9 mouse cellular contexts compared by ENCODE assay signal in the genomic region with DNA sequence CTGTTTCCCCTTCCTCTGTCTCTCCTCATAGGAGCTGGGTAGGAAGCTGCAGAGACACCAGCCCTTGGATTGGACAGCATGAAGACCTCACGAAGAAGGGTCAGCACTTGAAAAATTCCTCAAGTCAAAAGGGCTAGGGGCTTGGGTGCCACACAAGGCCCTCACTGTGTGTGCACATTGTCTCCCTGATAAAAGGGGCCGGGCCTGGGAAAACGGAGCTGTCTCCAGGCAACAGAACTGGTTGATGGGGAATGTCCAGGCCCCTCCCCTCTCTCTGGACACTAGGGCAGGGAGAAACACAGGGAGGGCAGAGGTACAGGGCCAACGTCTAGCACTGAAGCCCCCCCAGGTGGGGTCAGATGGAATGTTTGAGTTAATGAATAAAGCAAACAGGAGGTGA. TPM values are rescaled to one million over a fixed set of nuclear protein-coding genes. Genes with fewer than 3 reads are reported as not detected.
DNase-seq lines count a peak whose midpoint lies in the region; ATAC-seq and TF ChIP-seq lines count a peak whose summit lies in the region.
"Had no signal": no experiment of that assay in that cellular context is flagged by ENCODE, and none has a peak within 500 bp of the region (broad histone marks: within the 10 kb centered on the region; RNA-seq: fewer than 3 reads in every experiment).

No protein-coding gene starts in this region.

- DNase-seq in lung, embryonic 14.5 days = peak; percentile 27
- no peak for DNase-seq in lung, adult 2 months
- peak; percentile 58 for DNase-seq in forebrain, embryonic 14.5 days (ENCODE audit: low spot score)
- DNase-seq in lung, postnatal 14 days = peak; percentile 9
- peak; percentile 85 for DNase-seq in retina, postnatal 1 day
- no peak for DNase-seq in kidney, adult 2 months
- DNase-seq in ovary, postnatal 10 days (ENCODE audit: low spot score) = no peak

- no peak; the same call in 1 of the 2 replicates for ATAC-seq in lung, embryonic 14.5 days (ENCODE audit: insufficient read depth)
- peak; percentile 69 for ATAC-seq in forebrain, embryonic 14.5 days
- ATAC-seq: inflammation-experienced regulatory T-cells, adult 6 months had no signal

- TF ChIP-seq POLR2A in lung, adult 2 months (IDR thresholded peaks at IDR 0.05; ENCODE audit: borderline replicate concordance, extremely low read depth, low read depth, low read length) = no peak
- TF ChIP-seq POLR2A in kidney, adult 2 months (IDR thresholded peaks at IDR 0.05; ENCODE audit: low read depth, low read length) = no peak

- H3K27ac ChIP-seq in lung, embryonic 14.5 days (ENCODE audit: low read depth) = no peak overlapping the region
- 0 out of 2 replicates have a peak overlapping the region, but pooled peaks have one; percentile 59 for H3K27ac ChIP-seq in forebrain, embryonic 14.5 days (ENCODE audit: low read depth, low read length)
- no peak overlapping the region for H3K27ac ChIP-seq in kidney, adult 2 months (ENCODE audit: insufficient read depth, low read depth, low read length)

- H3K36me3 ChIP-seq in lung, embryonic 14.5 days (ENCODE audit: insufficient read depth) = no peaks in the 10 kb centered on the region
- no peaks in the 10 kb centered on the region for H3K36me3 ChIP-seq in forebrain, embryonic 14.5 days (ENCODE audit: control insufficient read depth, insufficient read depth, low read length)
- no peaks in the 10 kb centered on the region for H3K36me3 ChIP-seq in kidney, adult 2 months (ENCODE audit: control insufficient read depth, insufficient read depth, low read length)

- H3K4me3 ChIP-seq in lung, embryonic 14.5 days (ENCODE audit: low read depth, low read length) = no peak overlapping the region
- no peak overlapping the region for H3K4me3 ChIP-seq in lung, adult 2 months (replicated peaks; ENCODE audit: extremely low read depth, low read depth, low read length)
- H3K4me3 ChIP-seq in forebrain, embryonic 14.5 days (ENCODE audit: low read depth, low read length) = no peak overlapping the region
- H3K4me3 ChIP-seq in kidney, adult 2 months (ENCODE audit: insufficient read depth, low read depth, low read length) = no peak overlapping the region
- H3K4me3 ChIP-seq: myocyte had no signal

- 12% methylated on average over 4 of the region's 4 CpGs for WGBS in lung, embryonic 14.5 days
- 40% methylated on average over 4 of the region's 4 CpGs for WGBS in lung, adult 2 months
- WGBS in forebrain, embryonic 14.5 days = 2% methylated on average over 4 of the region's 4 CpGs
- WGBS in kidney, adult 2 months = 50% methylated on average over 4 of the region's 4 CpGs

- TF ChIP-seq CTCF in lung, embryonic 14.5 days (IDR thresholded peaks at IDR 0.05; ENCODE audit: low read depth) = no peak
- no peak for TF ChIP-seq CTCF in lung, adult 2 months (IDR thresholded peaks at IDR 0.05; ENCODE audit: insufficient read depth, low read length)
- no peak for TF ChIP-seq CTCF in kidney, adult 2 months (conservative IDR thresholded peaks at IDR 0.05; ENCODE audit: insufficient read depth, insufficient read length, low read depth, low read length)

- H3K27me3 ChIP-seq in lung, embryonic 14.5 days (ENCODE audit: insufficient read depth, low read length) = no peaks in the 10 kb centered on the region
- H3K27me3 ChIP-seq in forebrain, embryonic 14.5 days (replicated peaks; ENCODE audit: control insufficient read depth, insufficient read depth, low read length) = no peaks in the 10 kb centered on the region
- no peaks in the 10 kb centered on the region for H3K27me3 ChIP-seq in kidney, adult 2 months (replicated peaks; ENCODE audit: control insufficient read depth, insufficient read depth, low read length)

- H3K9me3 ChIP-seq in lung, embryonic 14.5 days (ENCODE audit: low read depth, low read length) = no peaks in the 10 kb centered on the region
- no peaks in the 10 kb centered on the region for H3K9me3 ChIP-seq in forebrain, embryonic 14.5 days (replicated peaks; ENCODE audit: control insufficient read depth, low read length)

- H3K4me1 ChIP-seq in lung, embryonic 14.5 days (ENCODE audit: insufficient read depth) = no peaks in the 10 kb centered on the region
- H3K4me1 ChIP-seq in lung, adult 2 months (ENCODE audit: control insufficient read depth, insufficient read depth, low read length) = peaks cover 3% of the 10 kb centered on the region; the same call in 1 of the 2 replicates
- H3K4me1 ChIP-seq in forebrain, embryonic 14.5 days (ENCODE audit: control insufficient read depth, insufficient read depth, low read length) = peaks cover 14% of the 10 kb centered on the region
- H3K4me1 ChIP-seq in kidney, adult 2 months (ENCODE audit: control insufficient read depth, insufficient read depth, low read length) = peaks cover 4% of the 10 kb centered on the region; the same call in 1 of the 2 replicates

- no peak overlapping the region for H3K9ac ChIP-seq in lung, embryonic 14.5 days
- no peak overlapping the region for H3K9ac ChIP-seq in forebrain, embryonic 14.5 days (ENCODE audit: low read length)

- no peak overlapping the region for H3K4me2 ChIP-seq in lung, embryonic 14.5 days
- no peak overlapping the region for H3K4me2 ChIP-seq in forebrain, embryonic 14.5 days (ENCODE audit: low read length)

RNA-seq across cellular contexts. Expression of gene Syn3, which starts 41.5 kb away (rescaled TPM):
- polyA plus RNA-seq in lung, embryonic 14.5 days (2014; fragmentation: Nextera tagmentation; extraction: Ambion mirVana) = 2.2 and 2.4 TPM in 2 replicates
- polyA plus RNA-seq in lung, adult 2 months (2012; rRNA removed) = 0.77 and 1.1 TPM in 2 replicates
- 8.5 and 14.9 TPM in 2 replicates for polyA plus RNA-seq in forebrain, embryonic 14.5 days (2014; fragmentation: Nextera tagmentation; extraction: Ambion mirVana)
- polyA plus RNA-seq in kidney, adult 2 months (2012; rRNA removed) = 3.3 and 4.5 TPM in 2 replicates
- polyA plus RNA-seq: inflammation-experienced regulatory T-cells, adult 6 months had no signal

Comparison
In these comparisons a context has a peak if more than half of its experiments do, and no peak if none do; other contexts are left out.
1. DNase-seq: peak in lung, embryonic 14.5 days (single experiment), forebrain, embryonic 14.5 days (single experiment), lung, postnatal 14 days (single experiment) and retina, postnatal 1 day (single experiment); none in lung, adult 2 months (single experiment), kidney, adult 2 months (single experiment) and ovary, postnatal 10 days (single experiment).